Mouse (Mus musculus) midbrain, embryonic 16.5 days (tissue): ENCODE results near the gene Mrpl20. TPM values are rescaled to one million over a fixed set of nuclear protein-coding genes. Genes with fewer than 3 reads are reported as not detected.

Source experiments
- ATAC-seq: fragments of 200-750 bp; cut with Nextera tagmentation; 2 replicates; pipeline ENCODE4 v1.8.0; 2017; ENCODE audit warnings: moderate TSS enrichment
- H3K27ac ChIP-seq: fragments of 300-500 bp; sonication (generic); 2 replicates; pipeline ENCODE4 v1.5.1; 2014; ENCODE audit warnings: mild to moderate bottlenecking, low read length, mixed read lengths
- H3K27me3 ChIP-seq: fragments of 300-500 bp; sonication (generic); 2 replicates; pipeline ENCODE4 v1.6.1; 2014; ENCODE audit warnings: low read depth, low read length, mixed read lengths; ENCODE audit not compliant: control insufficient read depth, insufficient read depth
- H3K36me3 ChIP-seq: fragments of 300-500 bp; sonication (generic); 2 replicates; pipeline ENCODE4 v1.6.1; 2014; ENCODE audit warnings: mild to moderate bottlenecking, low read length, moderate library complexity, mixed read lengths; ENCODE audit not compliant: control insufficient read depth, insufficient read depth
- H3K4me1 ChIP-seq: fragments of 300-500 bp; sonication (generic); 2 replicates; pipeline ENCODE4 v1.6.1; 2014; ENCODE audit warnings: mild to moderate bottlenecking, low read length, mixed read lengths; ENCODE audit not compliant: control insufficient read depth, insufficient read depth
- H3K4me2 ChIP-seq: fragments of 300-500 bp; sonication (generic); 2 replicates; pipeline ENCODE4 v1.6.1; 2014; ENCODE audit warnings: mild to moderate bottlenecking, low read length, mixed read lengths
- H3K4me3 ChIP-seq: fragments of 300-500 bp; sonication (generic); 2 replicates; pipeline ENCODE4 v1.5.1; 2014; ENCODE audit warnings: low read depth, mild to moderate bottlenecking, low read length, moderate library complexity, mixed read lengths
- H3K9ac ChIP-seq: fragments of 300-500 bp; sonication (generic); 2 replicates; pipeline ENCODE4 v1.6.1; 2014; ENCODE audit warnings: low read depth, low read length, mixed read lengths
- H3K9me3 ChIP-seq: fragments of 300-500 bp; sonication (generic); replicated peaks from 2 replicates; pipeline ENCODE4 v1.6.1; 2014; ENCODE audit warnings: mild to moderate bottlenecking, low read length, mixed read lengths; ENCODE audit not compliant: control insufficient read depth, poor library complexity, severe bottlenecking
- WGBS: fragments of 180-500 bp; shearing (Covaris S2); extraction: QIAGEN DNeasy Blood & Tissue Kit; methylation state at CpG from one replicate; pipeline ENCODE4 v1.1.7; 2014; 5-methylcytosine and 5-hydroxymethylcytosine counted together
- microRNA-seq: library from miRNA; unstranded; fragments of <30 nt; microRNA quantifications from one replicate; pipeline ENCODE4, GENCODE M21; 2017
- polyA plus RNA-seq: library from polyadenylated mRNA; unstranded; fragments of >200 nt; fragmentation: Nextera tagmentation; extraction: Ambion mirVana; gene quantifications from 2 replicates; pipeline ENCODE4 v1.2.1, GENCODE M21; 2015

Mrpl20 gene
- polyA plus RNA-seq, 1 experiment from 2014 or later: 257 TPM

- no peak overlapping the region for H3K27ac ChIP-seq
- peaks cover 28% of the 10 kb centered on the region for H3K36me3 ChIP-seq
- no peak overlapping the region for H3K4me2 ChIP-seq
- no peaks in the 10 kb centered on the region for H3K27me3 ChIP-seq
- 88% methylated on average over 9 of the region's 9 CpGs for WGBS
- H3K4me1 ChIP-seq: peaks cover 23% of the 10 kb centered on the region
- H3K9me3 ChIP-seq: no peaks in the 10 kb centered on the region
- no peak overlapping the region for H3K9ac ChIP-seq
- ATAC-seq: no peak
- H3K4me3 ChIP-seq: no peak overlapping the region
These were observed 50.7 kb downstream of the Mrpl20 start for GRCm38 (mm10) chr4:155853421-155853820.

GRCm38 (mm10) chr4:155854991-155855390 is 52.3 kb downstream of the Mrpl20 start:
- no peak overlapping the region for H3K4me2 ChIP-seq
- H3K4me3 ChIP-seq: no peak overlapping the region
- no peak overlapping the region for H3K9ac ChIP-seq
- WGBS: 97% methylated on average over 12 of the region's 12 CpGs
- H3K27ac ChIP-seq: no peak overlapping the region
- H3K36me3 ChIP-seq: peaks cover 43% of the 10 kb centered on the region
- H3K27me3 ChIP-seq: no peaks in the 10 kb centered on the region
- ATAC-seq: no peak
- H3K4me1 ChIP-seq: peaks cover 7% of the 10 kb centered on the region
- H3K9me3 ChIP-seq: no peaks in the 10 kb centered on the region

DNA sequence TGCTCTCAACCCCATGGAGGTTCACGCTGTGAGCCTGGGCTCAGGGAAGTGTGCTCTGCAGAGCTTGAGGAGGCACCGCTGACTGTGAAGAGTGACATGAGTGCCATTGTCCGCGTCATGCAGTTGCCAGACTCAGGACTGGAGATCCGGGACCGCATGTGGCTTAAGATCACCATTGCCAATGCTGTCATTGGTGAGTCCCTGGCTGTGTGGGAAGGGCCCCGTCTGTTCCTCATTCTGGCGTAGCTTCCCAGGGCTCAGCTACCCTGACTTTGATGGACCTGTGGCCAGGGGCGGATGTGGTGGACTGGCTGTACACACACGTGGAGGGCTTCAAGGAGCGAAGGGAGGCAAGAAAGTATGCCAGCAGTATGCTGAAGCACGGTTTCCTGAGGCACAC is 53.4 kb downstream of the Mrpl20 start:
- no peak for ATAC-seq
- Histone ChIP-seq H3K9ac (no peak overlapping the region), H3K9me3 (no peaks in the 10 kb centered on the region), H3K36me3 (peaks cover 48% of the 10 kb centered on the region), H3K4me3 (no peak overlapping the region), H3K4me2 (no peak overlapping the region), H3K27ac (no peak overlapping the region), H3K27me3 (no peaks in the 10 kb centered on the region), H3K4me1 (no peaks in the 10 kb centered on the region)
- WGBS: 91% methylated on average over 12 of the region's 12 CpGs

- Histone ChIP-seq H3K9me3 (no peaks in the 10 kb centered on the region), H3K4me3 (no peak overlapping the region), H3K4me1 (no peaks in the 10 kb centered on the region), H3K27ac (no peak overlapping the region), H3K4me2 (no peak overlapping the region), H3K27me3 (no peaks in the 10 kb centered on the region), H3K9ac (no peak overlapping the region), H3K36me3 (peaks cover 50% of the 10 kb centered on the region)
- ATAC-seq: no peak
- 82% methylated on average over 3 of the region's 3 CpGs for WGBS
These were observed 54.2 kb downstream of the Mrpl20 start for GRCm38 (mm10) chr4:155856881-155857280.

GRCm38 (mm10) chr4:155859318-155859717 is 56.6 kb downstream of the Mrpl20 start:
- Histone ChIP-seq H3K9ac (no peak overlapping the region), H3K27me3 (no peaks in the 10 kb centered on the region), H3K27ac (no peak overlapping the region), H3K4me3 (no peak overlapping the region), H3K36me3 (peaks cover 50% of the 10 kb centered on the region), H3K9me3 (no peaks in the 10 kb centered on the region), H3K4me1 (no peaks in the 10 kb centered on the region), H3K4me2 (no peak overlapping the region)
- WGBS: 33% methylated on average over 13 of the region's 13 CpGs
- ATAC-seq: no peak

Small RNA genes lying within 50 kb of the gene (microRNA-seq; reads per million reads assigned to microRNA genes)
- gene Gm27743: not detected

Other genes with a start within 250 kb of the Mrpl20 start
- gene Nadk, start 240.5 kb upstream of the Mrpl20 start, polyA plus RNA-seq: 77.1 and 79.9 TPM in 2 replicates
- 14.7 and 15.5 TPM in 2 replicates for gene Slc35e2, start 201.5 kb upstream of the Mrpl20 start, polyA plus RNA-seq
- 57.2 and 58.9 TPM in 2 replicates for gene Cdk11b, start 178.0 kb upstream of the Mrpl20 start, polyA plus RNA-seq
- not detected in 2 replicates for gene Gm10563, start 157.5 kb upstream of the Mrpl20 start, polyA plus RNA-seq
- gene Mmp23, start 149.5 kb upstream of the Mrpl20 start, polyA plus RNA-seq: 3.1 and 4.6 TPM in 2 replicates
- 57.3 and 60.9 TPM in 2 replicates for gene Mib2, start 133.7 kb upstream of the Mrpl20 start, polyA plus RNA-seq
- gene Fndc10, start 108.5 kb upstream of the Mrpl20 start, polyA plus RNA-seq: 11.4 and 12.2 TPM in 2 replicates
- 151 and 153 TPM in 2 replicates for gene Ssu72, start 98.1 kb upstream of the Mrpl20 start, polyA plus RNA-seq
- gene Tmem240, start 68.1 kb upstream of the Mrpl20 start, polyA plus RNA-seq: 22.0 and 25.3 TPM in 2 replicates
- 87.9 and 93.2 TPM in 2 replicates for gene Atad3a, start 41.8 kb upstream of the Mrpl20 start, polyA plus RNA-seq
- 31.0 and 31.5 TPM in 2 replicates for gene Vwa1, start 28.2 kb upstream of the Mrpl20 start, polyA plus RNA-seq
- 0.85 and 1.1 TPM in 2 replicates for gene Tmem88b, start 17.0 kb upstream of the Mrpl20 start, polyA plus RNA-seq
- not detected in 2 replicates for gene Ankrd65, start 12.4 kb upstream of the Mrpl20 start, polyA plus RNA-seq
- gene Ccnl2, start 9.6 kb downstream of the Mrpl20 start, polyA plus RNA-seq: 148 and 154 TPM in 2 replicates
- gene Aurkaip1, start 28.4 kb downstream of the Mrpl20 start, polyA plus RNA-seq: 131 and 134 TPM in 2 replicates
- gene Mxra8, start 36.8 kb downstream of the Mrpl20 start, polyA plus RNA-seq: 16.9 and 21.1 TPM in 2 replicates
- gene Dvl1, start 44.5 kb downstream of the Mrpl20 start, polyA plus RNA-seq: 10.3 and 11.0 TPM in 2 replicates
- 0.29 and 0.58 TPM in 2 replicates for gene Tas1r3, start 60.5 kb downstream of the Mrpl20 start, polyA plus RNA-seq
- 25.1 and 28.1 TPM in 2 replicates for gene Cptp, start 66.6 kb downstream of the Mrpl20 start, polyA plus RNA-seq
- gene Ints11, start 66.7 kb downstream of the Mrpl20 start, polyA plus RNA-seq: 75.7 and 78.7 TPM in 2 replicates
- gene Pusl1, start 88.9 kb downstream of the Mrpl20 start, polyA plus RNA-seq: 56.3 and 63.9 TPM in 2 replicates
- 77.4 and 78.1 TPM in 2 replicates for gene Acap3, start 88.9 kb downstream of the Mrpl20 start, polyA plus RNA-seq
- 109 and 110 TPM in 2 replicates for gene Ube2j2, start 141.0 kb downstream of the Mrpl20 start, polyA plus RNA-seq
- gene C1qtnf12, start 159.4 kb downstream of the Mrpl20 start, polyA plus RNA-seq: 6.6 and 7.8 TPM in 2 replicates
- 37.8 and 41.0 TPM in 2 replicates for gene B3galt6, start 189.8 kb downstream of the Mrpl20 start, polyA plus RNA-seq
- 112 and 114 TPM in 2 replicates for gene Sdf4, start 190.0 kb downstream of the Mrpl20 start, polyA plus RNA-seq
- 0.91 TPM in 1 of 2 replicates, not detected in the other for gene Tnfrsf4, start 211.0 kb downstream of the Mrpl20 start, polyA plus RNA-seq
- 2.0 and 2.4 TPM in 2 replicates for gene Tnfrsf18, start 223.3 kb downstream of the Mrpl20 start, polyA plus RNA-seq